Mouse (Mus musculus) ES-Bruce4 (cell line): ENCODE results near the gene Spef1. TPM values are rescaled to one million over a fixed set of nuclear protein-coding genes. Genes with fewer than 3 reads are reported as not detected.

Experiments
- H3K27ac ChIP-seq: 2 replicates; pipeline ENCODE4 v1.5.1; 2012; ENCODE audit warnings: low read length, inconsistent platforms; ENCODE audit not compliant: insufficient read depth
- H3K27me3 ChIP-seq: 2 replicates; pipeline ENCODE4 v1.6.1; 2012; ENCODE audit warnings: mild to moderate bottlenecking, low read length, inconsistent platforms; ENCODE audit not compliant: control insufficient read depth, poor library complexity, insufficient read depth, severe bottlenecking
- H3K36me3 ChIP-seq: 2 replicates; pipeline ENCODE4 v1.6.1; 2012; ENCODE audit warnings: inconsistent platforms, mild to moderate bottlenecking, low read length, moderate library complexity; ENCODE audit not compliant: control insufficient read depth, poor library complexity, insufficient read depth, severe bottlenecking
- H3K4me1 ChIP-seq: one replicate; pipeline ENCODE4 v1.8.1; 2011; ENCODE audit warnings: low read length; ENCODE audit not compliant: control insufficient read depth, insufficient read depth
- H3K4me3 ChIP-seq: 2 replicates; pipeline ENCODE4 v1.5.1; 2011; ENCODE audit warnings: low read depth, mild to moderate bottlenecking, low read length
- H3K9ac ChIP-seq: 2 replicates; pipeline ENCODE4 v1.6.1; 2012; ENCODE audit warnings: low read depth, mild to moderate bottlenecking, inconsistent platforms; ENCODE audit not compliant: poor library complexity, severe bottlenecking
- H3K9me3 ChIP-seq: replicated peaks from 2 replicates; pipeline ENCODE4 v1.6.1; 2012; ENCODE audit warnings: mild to moderate bottlenecking, low read length, inconsistent platforms; ENCODE audit not compliant: control insufficient read depth, poor library complexity, insufficient read depth, severe bottlenecking
- CTCF ChIP-seq: IDR thresholded peaks from one replicate; pipeline ENCODE4 v1.8.1; 2011; ENCODE audit warnings: low read depth, low read length
- EP300 ChIP-seq: IDR thresholded peaks from 2 replicates; pipeline ENCODE4 v1.6.1; 2011; ENCODE audit warnings: low read depth, low read length; ENCODE audit not compliant: insufficient read depth
- POLR2A ChIP-seq: IDR thresholded peaks from one replicate; pipeline ENCODE4 v1.8.1; 2011; ENCODE audit warnings: low read length; ENCODE audit not compliant: insufficient read depth
- polyA plus RNA-seq: library from polyadenylated mRNA; stranded (reverse); fragments of >200 nt; gene quantifications from 2 replicates; pipeline ENCODE4 v1.2.4, GENCODE M21; 2011; ENCODE audit warnings: low read depth; ENCODE audit not compliant: missing spikeins, insufficient read depth, insufficient read length

Gene Spef1
- polyA plus RNA-seq, 1 experiment = 1.2 TPM

GRCm38 (mm10) chr2:131203816-131204409 lies 16.8 kb upstream of the Spef1 start:
- Histone ChIP-seq H3K4me3 (no peak overlapping the region), H3K9me3 (no peaks in the 10 kb centered on the region), H3K27ac (no peak overlapping the region), H3K27me3 (no peaks in the 10 kb centered on the region), H3K9ac (no peak overlapping the region), H3K4me1 (peaks cover 2% of the 10 kb centered on the region), H3K36me3 (no peaks in the 10 kb centered on the region)
- no peak for TF ChIP-seq EP300

GRCm38 (mm10) chr2:131201262-131201661 lies 14.2 kb upstream of the Spef1 start:
- Histone ChIP-seq H3K9me3 (no peaks in the 10 kb centered on the region), H3K27ac (no peak overlapping the region), H3K4me3 (no peak overlapping the region), H3K4me1 (peaks cover 3% of the 10 kb centered on the region), H3K36me3 (no peaks in the 10 kb centered on the region), H3K27me3 (no peaks in the 10 kb centered on the region), H3K9ac (no peak overlapping the region)
- TF ChIP-seq POLR2A = no peak
- TF ChIP-seq EP300 = no peak
- no peak for TF ChIP-seq CTCF

DNA sequence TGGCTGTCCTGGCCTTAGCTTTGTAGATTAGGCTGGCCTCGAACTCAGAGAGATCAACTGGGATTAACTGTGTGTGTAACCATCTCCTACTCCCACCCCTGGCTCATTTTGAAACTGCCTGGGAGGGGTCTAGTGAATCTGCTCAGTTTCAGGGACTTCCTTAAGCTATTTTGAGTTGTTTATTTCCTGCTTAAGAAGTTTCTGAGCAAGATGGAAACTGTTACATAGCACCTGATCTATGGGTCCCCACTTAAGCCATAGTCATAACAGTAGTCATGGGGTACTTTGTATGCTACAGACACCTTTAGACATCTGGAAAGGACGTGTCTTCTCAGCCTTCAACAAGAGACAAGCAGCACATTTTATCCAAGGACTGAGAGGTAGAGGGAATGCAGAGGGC lies 13.6 kb upstream of the Spef1 start:
- no peak overlapping the region for H3K27ac ChIP-seq
- no peaks in the 10 kb centered on the region for H3K9me3 ChIP-seq
- H3K9ac ChIP-seq = no peak overlapping the region
- TF ChIP-seq CTCF (no peak), EP300 (no peak), POLR2A (no peak)
- no peaks in the 10 kb centered on the region for H3K36me3 ChIP-seq
- H3K27me3 ChIP-seq = no peaks in the 10 kb centered on the region
- H3K4me3 ChIP-seq = no peak overlapping the region
- peaks cover 3% of the 10 kb centered on the region for H3K4me1 ChIP-seq

DNA sequence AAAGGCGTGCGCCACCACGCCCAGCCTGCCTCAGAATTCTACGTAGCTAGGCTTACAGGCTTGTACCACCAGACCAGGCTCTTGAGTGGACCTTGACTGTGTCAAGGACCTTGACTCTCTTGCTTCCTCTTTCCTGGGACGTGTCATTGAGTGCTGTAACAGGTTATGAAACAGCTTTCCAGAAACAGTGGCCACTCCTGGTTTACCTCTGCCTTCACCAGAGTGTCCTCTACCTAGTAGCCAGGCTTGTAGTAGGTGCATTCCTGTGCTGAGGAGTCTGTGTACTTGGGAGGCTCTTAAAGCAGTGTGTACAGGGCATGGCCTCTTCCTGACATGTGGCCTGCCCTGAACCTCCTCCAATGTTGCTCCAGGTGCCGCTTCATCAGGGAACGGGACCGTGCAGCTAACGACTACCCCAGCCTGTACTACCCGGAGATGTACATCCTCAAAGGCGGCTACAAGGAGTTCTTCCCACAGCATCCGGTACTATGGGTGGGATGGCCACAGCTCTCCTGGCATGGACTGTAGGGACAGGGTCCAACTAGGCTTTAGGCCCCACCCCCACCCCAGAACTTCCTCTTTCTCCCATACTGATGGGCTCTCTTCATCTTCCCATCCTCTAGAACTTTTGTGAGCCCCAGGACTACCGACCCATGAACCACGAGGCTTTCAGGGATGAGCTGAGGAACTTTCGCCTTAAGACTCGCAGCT lies 9.7 kb upstream of the Spef1 start:
- Histone ChIP-seq H3K27me3 (no peaks in the 10 kb centered on the region), H3K36me3 (no peaks in the 10 kb centered on the region), H3K9me3 (no peaks in the 10 kb centered on the region), H3K4me1 (peaks cover 1% of the 10 kb centered on the region), H3K4me3 (no peak overlapping the region), H3K27ac (no peak overlapping the region), H3K9ac (no peak overlapping the region)
- no peak for TF ChIP-seq EP300
- no peak for TF ChIP-seq CTCF
- TF ChIP-seq POLR2A = no peak

- H3K27me3 ChIP-seq = no peaks in the 10 kb centered on the region
- no peaks in the 10 kb centered on the region for H3K36me3 ChIP-seq
- TF ChIP-seq EP300 = no peak
- TF ChIP-seq CTCF = no peak
- TF ChIP-seq POLR2A = no peak
- peaks cover 3% of the 10 kb centered on the region for H3K4me1 ChIP-seq
- H3K9me3 ChIP-seq = no peaks in the 10 kb centered on the region
- H3K9ac ChIP-seq = no peak overlapping the region
- no peak overlapping the region for H3K4me3 ChIP-seq
- H3K27ac ChIP-seq = no peak overlapping the region
Observed at GRCm38 (mm10) chr2:131191005-131191390, 3.9 kb upstream of the Spef1 start.

- H3K27ac ChIP-seq = no peak overlapping the region
- H3K4me3 ChIP-seq = no peak overlapping the region
- H3K36me3 ChIP-seq = no peaks in the 10 kb centered on the region
- no peaks in the 10 kb centered on the region for H3K27me3 ChIP-seq
- H3K9ac ChIP-seq = no peak overlapping the region
- TF ChIP-seq EP300 (peak; percentile 56; the same call in 1 of the 2 replicates), POLR2A (no peak), CTCF (no peak)
- H3K9me3 ChIP-seq = no peaks in the 10 kb centered on the region
- H3K4me1 ChIP-seq = peaks cover 3% of the 10 kb centered on the region
Observed at GRCm38 (mm10) chr2:131190344-131191004, 3.4 kb upstream of the Spef1 start.
